Mouse (Mus musculus) intestine, embryonic 15.5 days (tissue): ENCODE results near the gene Bbs9. TPM values are rescaled to one million over a fixed set of nuclear protein-coding genes. Genes with fewer than 3 reads are reported as not detected.
"Not testable (repeated sequence)": the region's sequence is repeated elsewhere in the genome, so short reads cannot be mapped to it uniquely, and the experiment has no call there.

Experiments
- ATAC-seq: fragments of 200-750 bp; cut with Nextera tagmentation; 2 replicates; pipeline ENCODE4 v1.8.0; 2017; ENCODE audit warnings: moderate TSS enrichment, moderate library complexity
- H3K27ac ChIP-seq: fragments of 300-500 bp; sonication (generic); 2 replicates; pipeline ENCODE4 v1.5.1; 2015; ENCODE audit warnings: mild to moderate bottlenecking, inconsistent platforms
- H3K27me3 ChIP-seq: fragments of 300-500 bp; sonication (generic); replicated peaks from 2 replicates; pipeline ENCODE4 v1.6.1; 2015; ENCODE audit warnings: inconsistent platforms
- H3K36me3 ChIP-seq: fragments of 300-500 bp; sonication (generic); 2 replicates; pipeline ENCODE4 v1.6.1; 2015; ENCODE audit warnings: inconsistent platforms
- H3K4me1 ChIP-seq: fragments of 300-500 bp; sonication (generic); replicated peaks from 2 replicates; pipeline ENCODE4 v1.6.1; 2015; ENCODE audit warnings: inconsistent platforms
- H3K4me2 ChIP-seq: fragments of 300-500 bp; sonication (generic); replicated peaks from 2 replicates; pipeline ENCODE4 v1.6.1; 2015; ENCODE audit warnings: mild to moderate bottlenecking, inconsistent platforms
- H3K4me3 ChIP-seq: fragments of 300-500 bp; sonication (generic); replicated peaks from 2 replicates; pipeline ENCODE4 v1.5.1; 2015; ENCODE audit warnings: inconsistent platforms
- H3K9ac ChIP-seq: fragments of 300-500 bp; sonication (generic); 2 replicates; pipeline ENCODE4 v1.6.1; 2015; ENCODE audit warnings: inconsistent platforms
- H3K9me3 ChIP-seq: fragments of 300-500 bp; sonication (generic); 2 replicates; pipeline ENCODE4 v1.6.1; 2016; ENCODE audit warnings: inconsistent platforms
- WGBS: fragments of 180-500 bp; shearing (Covaris S2); methylation state at CpG from one replicate; pipeline ENCODE4 v1.1.7; 2015; 5-methylcytosine and 5-hydroxymethylcytosine counted together
- polyA plus RNA-seq: library from polyadenylated mRNA; unstranded; fragments of >200 nt; fragmentation: Nextera tagmentation; extraction: Ambion mirVana; gene quantifications from 2 replicates; pipeline ENCODE4 v1.2.1, GENCODE M21; 2015

Bbs9 gene
- polyA plus RNA-seq, 1 experiment from 2014 or later = 13.1 TPM

- H3K4me2 ChIP-seq = no peak overlapping the region
- H3K9ac ChIP-seq = no peak overlapping the region
- 93% methylated on average over 7 of the region's 7 CpGs for WGBS
- no peaks in the 10 kb centered on the region for H3K9me3 ChIP-seq
- no peak overlapping the region for H3K27ac ChIP-seq
- H3K27me3 ChIP-seq = no peaks in the 10 kb centered on the region
- ATAC-seq = no peak
- no peak overlapping the region for H3K4me3 ChIP-seq
- no peaks in the 10 kb centered on the region for H3K4me1 ChIP-seq
- no peaks in the 10 kb centered on the region for H3K36me3 ChIP-seq
These were observed 221.4 kb downstream of the Bbs9 start for GRCm38 (mm10) chr9:22696809-22697374.

GRCm38 (mm10) chr9:22697811-22698210 lies 222.3 kb downstream of the Bbs9 start:
- H3K27me3 ChIP-seq = no peaks in the 10 kb centered on the region
- no peak overlapping the region for H3K4me3 ChIP-seq
- no peak overlapping the region for H3K27ac ChIP-seq
- no peaks in the 10 kb centered on the region for H3K9me3 ChIP-seq
- H3K4me2 ChIP-seq = no peak overlapping the region
- H3K9ac ChIP-seq = no peak overlapping the region
- no peaks in the 10 kb centered on the region for H3K36me3 ChIP-seq
- no peaks in the 10 kb centered on the region for H3K4me1 ChIP-seq
- WGBS = 45% methylated on average over 4 of the region's 4 CpGs
- ATAC-seq = no peak

- no peaks in the 10 kb centered on the region for H3K4me1 ChIP-seq
- H3K36me3 ChIP-seq = no peaks in the 10 kb centered on the region
- no peak overlapping the region for H3K4me2 ChIP-seq
- no peaks in the 10 kb centered on the region for H3K27me3 ChIP-seq
- H3K9me3 ChIP-seq = no peaks in the 10 kb centered on the region
- 16% methylated on average over 1 of the region's 1 CpGs for WGBS
- no peak overlapping the region for H3K9ac ChIP-seq
- no peak for ATAC-seq
- no peak overlapping the region for H3K4me3 ChIP-seq
- H3K27ac ChIP-seq = no peak overlapping the region
These were observed 223.0 kb downstream of the Bbs9 start for GRCm38 (mm10) chr9:22698501-22698900.

- H3K27ac ChIP-seq = no peak overlapping the region
- 0 out of 2 replicates have a peak, but pooled peaks cover 3% of the 10 kb centered on the region for H3K4me1 ChIP-seq
- no peak overlapping the region for H3K4me3 ChIP-seq
- 76% methylated on average over 1 of the region's 1 CpGs for WGBS
- H3K36me3 ChIP-seq = no peaks in the 10 kb centered on the region
- no peaks in the 10 kb centered on the region for H3K9me3 ChIP-seq
- no peak overlapping the region for H3K9ac ChIP-seq
- H3K27me3 ChIP-seq = no peaks in the 10 kb centered on the region
- no peak overlapping the region for H3K4me2 ChIP-seq
- no peak for ATAC-seq
These were observed 226.6 kb downstream of the Bbs9 start for GRCm38 (mm10) chr9:22702065-22702611.

GRCm38 (mm10) chr9:22702812-22703367 lies 227.4 kb downstream of the Bbs9 start:
- 84% methylated on average over 4 of the region's 4 CpGs for WGBS
- H3K36me3 ChIP-seq = no peaks in the 10 kb centered on the region
- no peak overlapping the region for H3K4me3 ChIP-seq
- ATAC-seq = no peak
- H3K4me2 ChIP-seq = no peak overlapping the region
- no peak overlapping the region for H3K27ac ChIP-seq
- no peak overlapping the region for H3K9ac ChIP-seq
- H3K4me1 ChIP-seq = 0 out of 2 replicates have a peak, but pooled peaks cover 3% of the 10 kb centered on the region
- no peaks in the 10 kb centered on the region for H3K9me3 ChIP-seq
- no peaks in the 10 kb centered on the region for H3K27me3 ChIP-seq

GRCm38 (mm10) chr9:22703541-22703940 lies 228.0 kb downstream of the Bbs9 start:
- no peak overlapping the region for H3K4me2 ChIP-seq
- no peaks in the 10 kb centered on the region for H3K9me3 ChIP-seq
- no peak overlapping the region for H3K27ac ChIP-seq
- no peaks in the 10 kb centered on the region for H3K27me3 ChIP-seq
- H3K36me3 ChIP-seq = no peaks in the 10 kb centered on the region
- H3K4me3 ChIP-seq = no peak overlapping the region
- no peak overlapping the region for H3K9ac ChIP-seq
- WGBS = 91% methylated on average over 2 of the region's 2 CpGs
- no peak for ATAC-seq
- 0 out of 2 replicates have a peak, but pooled peaks cover 3% of the 10 kb centered on the region for H3K4me1 ChIP-seq

- no peak overlapping the region for H3K27ac ChIP-seq
- no peak overlapping the region for H3K9ac ChIP-seq
- H3K4me1 ChIP-seq = 0 out of 2 replicates have a peak, but pooled peaks cover 4% of the 10 kb centered on the region
- no peaks in the 10 kb centered on the region for H3K9me3 ChIP-seq
- H3K4me3 ChIP-seq = no peak overlapping the region
- no peak for ATAC-seq
- no peak overlapping the region for H3K4me2 ChIP-seq
- H3K27me3 ChIP-seq = no peaks in the 10 kb centered on the region
- WGBS = 72% methylated on average over 11 of the region's 11 CpGs
- H3K36me3 ChIP-seq = no peaks in the 10 kb centered on the region
These were observed 231.8 kb downstream of the Bbs9 start for GRCm38 (mm10) chr9:22707166-22707913.

- 0 out of 2 replicates have a peak, but pooled peaks cover 4% of the 10 kb centered on the region for H3K4me1 ChIP-seq
- 49% methylated on average over 19 of the region's 19 CpGs for WGBS
- H3K9me3 ChIP-seq = no peaks in the 10 kb centered on the region
- no peak overlapping the region for H3K9ac ChIP-seq
- no peaks in the 10 kb centered on the region for H3K36me3 ChIP-seq
- no peak overlapping the region for H3K4me2 ChIP-seq
- H3K4me3 ChIP-seq = no peak overlapping the region
- no peaks in the 10 kb centered on the region for H3K27me3 ChIP-seq
- no peak overlapping the region for H3K27ac ChIP-seq
- peak; percentile 87 for ATAC-seq
These were observed 233.6 kb downstream of the Bbs9 start for GRCm38 (mm10) chr9:22708970-22709726.

- Histone ChIP-seq H3K27me3 (no peaks in the 10 kb centered on the region), H3K9ac (no peak overlapping the region), H3K27ac (no peak overlapping the region), H3K9me3 (no peaks in the 10 kb centered on the region), H3K4me3 (no peak overlapping the region), H3K4me1 (0 out of 2 replicates have a peak, but pooled peaks cover 4% of the 10 kb centered on the region), H3K36me3 (no peaks in the 10 kb centered on the region), H3K4me2 (no peak overlapping the region)
- WGBS = 66% methylated on average over 7 of the region's 7 CpGs
- peak; percentile 50; the same call in 1 of the 2 replicates for ATAC-seq
These were observed 234.5 kb downstream of the Bbs9 start for GRCm38 (mm10) chr9:22710032-22710431.

- H3K4me2 ChIP-seq = no peak overlapping the region
- H3K9me3 ChIP-seq = no peaks in the 10 kb centered on the region
- no peak for ATAC-seq
- WGBS = 89% methylated on average over 2 of the region's 2 CpGs
- H3K27me3 ChIP-seq = no peaks in the 10 kb centered on the region
- H3K4me3 ChIP-seq = no peak overlapping the region
- H3K9ac ChIP-seq = no peak overlapping the region
- H3K36me3 ChIP-seq = no peaks in the 10 kb centered on the region
- H3K27ac ChIP-seq = no peak overlapping the region
- H3K4me1 ChIP-seq = 0 out of 2 replicates have a peak, but pooled peaks cover 2% of the 10 kb centered on the region
These were observed 235.8 kb downstream of the Bbs9 start for GRCm38 (mm10) chr9:22711339-22711738.

- Histone ChIP-seq H3K27me3 (no peaks in the 10 kb centered on the region), H3K36me3 (no peaks in the 10 kb centered on the region), H3K9ac (no peak overlapping the region), H3K9me3 (no peaks in the 10 kb centered on the region), H3K4me2 (no peak overlapping the region), H3K27ac (no peak overlapping the region), H3K4me3 (no peak overlapping the region), H3K4me1 (0 out of 2 replicates have a peak, but pooled peaks cover 2% of the 10 kb centered on the region)
- WGBS = 64% methylated on average over 3 of the region's 3 CpGs
- no peak for ATAC-seq
These were observed 237.2 kb downstream of the Bbs9 start for GRCm38 (mm10) chr9:22712743-22713142.

GRCm38 (mm10) chr9:22713286-22713685 lies 237.8 kb downstream of the Bbs9 start:
- ATAC-seq, H3K4me2 ChIP-seq, H3K27me3 ChIP-seq, H3K4me1 ChIP-seq, H3K9me3 ChIP-seq, H3K36me3 ChIP-seq, H3K9ac ChIP-seq, H3K27ac ChIP-seq, H3K4me3 ChIP-seq: not testable (repeated sequence)
- WGBS = 47% methylated on average over 4 of the region's 4 CpGs
